Mouse (Mus musculus) liver, adult 2 months (tissue): Measurements from ENCODE around the gene Iqcn. TPM values are rescaled to one million over a fixed set of nuclear protein-coding genes. Genes with fewer than 3 reads are reported as not detected.
A peak's percentile ranks its signal among the peaks of the same experiment; 100 is the strongest.

Experiments used
- DNase-seq: peaks from one replicate; pipeline ENCODE4 v3.0.0-alpha.2; 2011; ENCODE audit warnings: low read depth, low spot score; ENCODE audit errors: extremely low read depth
- H3K27ac ChIP-seq: fragments of 200-500 bp; replicated peaks from 2 replicates; pipeline ENCODE4 v1.5.1; 2012; ENCODE audit warnings: low read depth, mild to moderate bottlenecking, control low read depth, inconsistent platforms, low read length; ENCODE audit not compliant: insufficient read depth
- H3K27me3 ChIP-seq: fragments of 200-500 bp; 2 replicates; pipeline ENCODE4 v1.6.1; 2012; ENCODE audit warnings: mild to moderate bottlenecking, moderate library complexity, low read length, inconsistent platforms; ENCODE audit not compliant: control insufficient read depth, insufficient read depth
- H3K36me3 ChIP-seq: fragments of 200-500 bp; 2 replicates; pipeline ENCODE4 v1.6.1; 2012; ENCODE audit warnings: low read length, inconsistent platforms; ENCODE audit not compliant: control insufficient read depth, insufficient read depth
- H3K4me1 ChIP-seq: fragments of 200-500 bp; 2 replicates; pipeline ENCODE4 v1.6.1; 2011; ENCODE audit warnings: low read length; ENCODE audit not compliant: control insufficient read depth, insufficient read depth
- H3K4me3 ChIP-seq: fragments of 200-500 bp; 2 replicates; pipeline ENCODE4 v1.5.1; 2011; ENCODE audit warnings: low read depth, mild to moderate bottlenecking, control low read depth, low read length, moderate library complexity; ENCODE audit not compliant: insufficient read depth
- H3K79me2 ChIP-seq: fragments of 200-500 bp; 2 replicates; pipeline ENCODE4 v1.6.1; 2012; ENCODE audit warnings: inconsistent platforms, mild to moderate bottlenecking, low read length, moderate library complexity; ENCODE audit not compliant: control insufficient read depth, insufficient read depth
- H3K9ac ChIP-seq: fragments of 200-500 bp; 2 replicates; pipeline ENCODE4 v1.6.1; 2012; ENCODE audit warnings: low read depth, mild to moderate bottlenecking, control low read depth, inconsistent platforms, low read length
- CTCF ChIP-seq: fragments of 200-500 bp; IDR thresholded peaks from 2 replicates; pipeline ENCODE4 v1.5.1; 2011; ENCODE audit warnings: low read depth, low read length, control low read depth
- POLR2A ChIP-seq: fragments of 200-500 bp; IDR thresholded peaks from 2 replicates; pipeline ENCODE4 v1.6.1; 2011; ENCODE audit warnings: low read length, control low read depth; ENCODE audit not compliant: insufficient read depth; ENCODE audit errors: extremely low read depth
- WGBS: fragments of 180-500 bp; shearing (Covaris S2); methylation state at CpG from one replicate; pipeline ENCODE4 v1.1.7; 2018; 5-methylcytosine and 5-hydroxymethylcytosine counted together
- polyA plus RNA-seq: library from polyadenylated mRNA; depleted of rRNA; stranded (reverse); fragments of >200 nt; gene quantifications from 2 replicates; pipeline ENCODE4 v1.2.3, GENCODE M21; 2012
- total RNA-seq: library from RNA; depleted of rRNA; stranded (reverse); fragments of >200 nt; gene quantifications from 2 replicates; pipeline ENCODE4 v1.2.3, GENCODE M21; 2014

Gene Iqcn
- total and polyA plus RNA-seq, 2 experiments: not detected

DNA sequence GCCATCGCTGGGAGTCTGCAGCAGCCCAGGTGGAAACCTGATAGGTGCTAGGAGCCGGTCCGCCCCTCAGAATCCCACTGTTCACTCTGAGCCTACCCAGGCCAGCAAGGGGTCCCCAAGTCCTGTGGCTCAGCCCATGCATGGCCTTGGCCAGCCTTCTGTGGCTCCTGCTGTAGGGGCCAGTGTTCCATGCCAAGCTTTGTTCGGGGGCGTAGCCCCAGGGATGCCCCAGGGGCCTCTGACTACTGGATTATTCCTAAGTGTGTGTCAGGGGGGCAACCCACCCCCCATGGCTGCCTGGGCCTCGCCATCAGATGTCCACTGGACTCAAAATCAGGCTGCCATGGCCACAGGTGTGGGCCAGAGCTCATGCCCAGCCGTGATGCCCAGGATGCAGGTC is 10.7 kb downstream of the Iqcn start:
- Histone ChIP-seq H3K36me3 (no peaks in the 10 kb centered on the region), H3K79me2 (no peaks in the 10 kb centered on the region), H3K27ac (no peak overlapping the region), H3K27me3 (no peaks in the 10 kb centered on the region), H3K9ac (no peak overlapping the region), H3K4me3 (no peak overlapping the region), H3K4me1 (no peaks in the 10 kb centered on the region)
- no peak for TF ChIP-seq CTCF
- no peak for TF ChIP-seq POLR2A
- no peak for DNase-seq
- 85% methylated on average over 7 of the region's 7 CpGs for WGBS

DNA sequence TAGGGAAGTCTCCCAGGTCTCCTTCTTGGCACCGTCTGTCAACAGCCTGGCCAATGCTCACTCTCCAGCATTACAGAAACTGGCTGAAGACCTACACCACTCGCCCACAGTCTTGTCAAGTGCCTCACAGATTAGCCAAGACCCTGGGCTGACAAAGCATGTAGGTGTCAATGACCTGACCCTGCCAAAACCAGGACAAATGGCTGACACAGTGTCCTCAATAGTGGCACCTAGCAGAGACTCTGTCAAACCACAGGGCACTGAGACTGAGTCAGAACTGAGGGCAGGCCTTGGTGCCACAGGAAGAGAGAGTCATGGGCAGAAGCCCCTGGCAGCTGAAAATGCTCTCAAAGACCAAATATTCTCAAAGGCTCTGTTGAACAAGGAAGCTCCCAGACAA is 11.8 kb downstream of the Iqcn start:
- peaks cover 4% of the 10 kb centered on the region for H3K4me1 ChIP-seq
- no peaks in the 10 kb centered on the region for H3K36me3 ChIP-seq
- no peaks in the 10 kb centered on the region for H3K79me2 ChIP-seq
- WGBS: 52% methylated on average over 2 of the region's 2 CpGs
- no peak overlapping the region for H3K4me3 ChIP-seq
- TF ChIP-seq CTCF: no peak
- TF ChIP-seq POLR2A: no peak
- H3K9ac ChIP-seq: no peak overlapping the region
- no peak for DNase-seq
- no peaks in the 10 kb centered on the region for H3K27me3 ChIP-seq
- no peak overlapping the region for H3K27ac ChIP-seq

DNA sequence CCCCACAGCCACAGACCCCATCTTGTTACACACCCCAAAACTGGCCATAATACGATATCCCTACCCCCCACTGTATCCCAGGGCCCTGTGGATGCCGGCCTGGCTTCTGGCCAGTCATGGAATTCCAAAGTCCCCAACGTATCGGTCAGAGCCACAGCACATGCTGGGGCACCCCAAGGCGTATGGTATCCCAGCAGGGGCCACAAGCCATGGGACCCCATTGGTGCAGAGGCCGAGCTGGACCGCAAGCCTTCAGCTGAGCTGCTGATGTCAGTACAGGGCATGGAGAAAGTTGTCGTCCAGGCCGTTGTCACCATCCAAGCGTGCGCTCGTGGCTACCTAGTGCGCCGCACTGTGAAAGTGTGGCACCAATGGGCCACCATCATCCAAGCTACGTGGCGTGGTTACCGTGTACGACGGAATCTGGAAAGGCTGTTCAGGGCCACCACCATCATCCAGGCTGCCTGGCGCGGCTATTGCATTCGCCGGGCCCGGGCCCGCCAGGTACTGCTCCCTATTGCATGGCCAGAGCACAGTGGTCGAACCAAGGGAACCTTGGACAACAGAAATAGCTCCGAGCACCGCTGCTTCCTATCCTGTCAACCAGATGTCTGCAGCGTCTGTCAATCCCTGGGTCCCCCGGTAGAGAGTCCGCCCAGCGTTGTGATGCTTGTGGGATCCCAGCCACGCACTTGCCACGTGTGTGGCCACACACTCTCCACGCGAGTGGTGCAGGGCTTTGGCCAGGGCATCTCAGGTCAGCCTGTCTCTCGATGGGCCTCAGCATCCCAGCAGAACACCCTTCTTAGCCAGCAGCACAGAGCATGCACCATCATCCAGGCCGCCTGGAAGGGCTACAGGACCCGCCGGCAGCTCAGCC is 13.5 kb downstream of the Iqcn start:
- no peaks in the 10 kb centered on the region for H3K27me3 ChIP-seq
- no peak overlapping the region for H3K27ac ChIP-seq
- no peak overlapping the region for H3K9ac ChIP-seq
- TF ChIP-seq POLR2A (0 out of 2 replicates have a peak, but pooled peaks have one; percentile 24), CTCF (no peak)
- WGBS: 75% methylated on average over 40 of the region's 40 CpGs
- H3K36me3 ChIP-seq: no peaks in the 10 kb centered on the region
- no peak for DNase-seq
- H3K79me2 ChIP-seq: peaks cover 3% of the 10 kb centered on the region; the same call in 1 of the 2 replicates
- no peak overlapping the region for H3K4me3 ChIP-seq
- peaks cover 12% of the 10 kb centered on the region for H3K4me1 ChIP-seq

- Histone ChIP-seq H3K9ac (peak within 1 kb of the TSS; percentile 40), H3K27me3 (no peaks in the 10 kb centered on the region), H3K4me1 (peaks cover 16% of the 10 kb centered on the region), H3K79me2 (peaks cover 9% of the 10 kb centered on the region; the same call in 1 of the 2 replicates), H3K4me3 (no peak within 1 kb of the TSS), H3K36me3 (no peaks in the 10 kb centered on the region), H3K27ac (no peak within 1 kb of the TSS)
- TF ChIP-seq POLR2A (peak; percentile 51; the same call in 1 of the 2 replicates), CTCF (peak; percentile 90)
- WGBS: 4% methylated on average over 19 of the region's 19 CpGs
- no peak for DNase-seq
Measured at GRCm38 (mm10) chr8:70718297-70718696, 15.0 kb downstream of the Iqcn start, which contains the start of gene Gm3336. Gene Gm3336, plus strand, starts transcription at chr8:70718543.

DNA sequence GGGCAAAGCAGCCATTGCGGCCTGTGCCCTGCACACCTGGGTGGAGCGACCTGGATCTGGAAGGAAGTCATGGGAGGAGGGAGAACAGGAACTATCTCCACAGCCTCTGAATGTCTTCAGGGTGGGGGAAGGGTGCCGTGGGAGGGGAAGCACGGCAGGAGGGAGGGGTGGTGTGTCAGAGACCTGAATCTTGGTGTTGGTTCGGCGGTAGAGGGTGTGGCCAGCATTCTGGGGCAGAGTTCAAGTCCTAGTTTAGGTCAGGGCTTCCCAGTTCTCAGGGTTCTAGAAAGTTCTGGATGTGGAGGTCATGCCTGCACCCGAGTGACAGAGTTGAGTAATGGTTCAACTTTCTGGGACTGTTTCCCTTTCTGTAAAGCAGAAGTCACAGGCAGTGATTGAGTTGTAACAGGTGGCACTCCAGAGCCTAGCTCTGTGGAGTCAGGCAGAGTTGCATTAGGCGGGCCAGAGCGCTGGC is 16.6 kb downstream of the Iqcn start:
- Histone ChIP-seq H3K79me2 (peaks cover 9% of the 10 kb centered on the region; the same call in 1 of the 2 replicates), H3K27me3 (no peaks in the 10 kb centered on the region), H3K9ac (no peak overlapping the region), H3K4me1 (peaks cover 21% of the 10 kb centered on the region), H3K4me3 (no peak overlapping the region), H3K27ac (peak overlapping the region; percentile 65), H3K36me3 (no peaks in the 10 kb centered on the region)
- TF ChIP-seq POLR2A: no peak
- TF ChIP-seq CTCF: no peak
- DNase-seq: peak; percentile 95
- WGBS: 25% methylated on average over 9 of the region's 9 CpGs
